Mouse (Mus musculus) adrenal gland, postnatal 25 days (tissue): Measurements from ENCODE around the gene BC005537. TPM values are rescaled to one million over a fixed set of nuclear protein-coding genes. Genes with fewer than 3 reads are reported as not detected.
A peak's percentile ranks its signal among the peaks of the same experiment; 100 is the strongest.

Source experiments
- DNase-seq: peaks from one replicate; pipeline ENCODE4 v3.0.0; 2021; ENCODE audit warnings: mixed read lengths
- total RNA-seq: library from RNA; stranded (reverse); gene quantifications from 2 replicates; pipeline ENCODE4 v1.2.3, GENCODE M21; 2021

Gene BC005537
- total RNA-seq, 1 experiment from 2014 or later, result 221 TPM

- DNase-seq, result peak; percentile 79
Measured at GRCm38 (mm10) chr13:24844983-24845955, 43.8 kb downstream of the BC005537 start, which contains the start of gene D130043K22Rik. Gene D130043K22Rik (plus strand): TSS chr13:24845135.

- DNase-seq, result no peak
Measured at GRCm38 (mm10) chr13:24849318-24849717, 47.9 kb downstream of the BC005537 start.

GRCm38 (mm10) chr13:24851989-24852388 is 50.5 kb downstream of the BC005537 start:
- no peak for DNase-seq

GRCm38 (mm10) chr13:24852570-24852969 is 51.1 kb downstream of the BC005537 start:
- no peak for DNase-seq

GRCm38 (mm10) chr13:24859115-24859514 is 57.7 kb downstream of the BC005537 start:
- no peak for DNase-seq

GRCm38 (mm10) chr13:24861084-24861483 is 59.6 kb downstream of the BC005537 start:
- no peak for DNase-seq

GRCm38 (mm10) chr13:24862021-24862420 is 60.6 kb downstream of the BC005537 start:
- DNase-seq, result no peak

GRCm38 (mm10) chr13:24862520-24862919 is 61.1 kb downstream of the BC005537 start:
- DNase-seq, result peak; percentile 68

Other genes with a start within 250 kb of the BC005537 start
- 1.9 and 2.5 TPM in 2 replicates for gene Ripor2, start 219.5 kb upstream of the BC005537 start, total RNA-seq
- not detected in 2 replicates for gene Armh2, start 60.4 kb upstream of the BC005537 start, total RNA-seq
- 12.5 and 14.5 TPM in 2 replicates for gene Gmnn, start 39.7 kb upstream of the BC005537 start, total RNA-seq
- 87.2 and 92.5 TPM in 2 replicates for gene Acot13, start 29.9 kb downstream of the BC005537 start, total RNA-seq
- 30.2 and 32.5 TPM in 2 replicates for gene Tdp2, start 30.0 kb downstream of the BC005537 start, total RNA-seq
- gene D130043K22Rik, start 43.5 kb downstream of the BC005537 start, total RNA-seq, result 0.52 and 0.76 TPM in 2 replicates
- 16.7 and 21.9 TPM in 2 replicates for gene Aldh5a1, start 136.0 kb downstream of the BC005537 start, total RNA-seq
- 5.6 and 7.9 TPM in 2 replicates for gene Gpld1, start 141.5 kb downstream of the BC005537 start, total RNA-seq
- 79.4 and 86.8 TPM in 2 replicates for gene Mrs2, start 218.7 kb downstream of the BC005537 start, total RNA-seq